Mouse (Mus musculus) c-Kit-positive CD71-negative TER-119-negative erythroid progenitor cells, embryonic 14.5 days (primary cell): ENCODE results near the gene Vmn1r188.
A peak's percentile ranks its signal among the peaks of the same experiment; 100 is the strongest.
"Not testable (repeated sequence)": the region's sequence is repeated elsewhere in the genome, so short reads cannot be mapped to it uniquely, and the experiment has no call there.

Source experiments
- DNase-seq: peaks from one replicate; pipeline ENCODE4 v3.0.0-alpha.2; 2013; ENCODE audit warnings: low read depth

The Vmn1r188 gene

GRCm38 (mm10) chr13:22049737-22050440, 34.4 kb upstream of the Vmn1r188 start:
- no peak for DNase-seq

DNA sequence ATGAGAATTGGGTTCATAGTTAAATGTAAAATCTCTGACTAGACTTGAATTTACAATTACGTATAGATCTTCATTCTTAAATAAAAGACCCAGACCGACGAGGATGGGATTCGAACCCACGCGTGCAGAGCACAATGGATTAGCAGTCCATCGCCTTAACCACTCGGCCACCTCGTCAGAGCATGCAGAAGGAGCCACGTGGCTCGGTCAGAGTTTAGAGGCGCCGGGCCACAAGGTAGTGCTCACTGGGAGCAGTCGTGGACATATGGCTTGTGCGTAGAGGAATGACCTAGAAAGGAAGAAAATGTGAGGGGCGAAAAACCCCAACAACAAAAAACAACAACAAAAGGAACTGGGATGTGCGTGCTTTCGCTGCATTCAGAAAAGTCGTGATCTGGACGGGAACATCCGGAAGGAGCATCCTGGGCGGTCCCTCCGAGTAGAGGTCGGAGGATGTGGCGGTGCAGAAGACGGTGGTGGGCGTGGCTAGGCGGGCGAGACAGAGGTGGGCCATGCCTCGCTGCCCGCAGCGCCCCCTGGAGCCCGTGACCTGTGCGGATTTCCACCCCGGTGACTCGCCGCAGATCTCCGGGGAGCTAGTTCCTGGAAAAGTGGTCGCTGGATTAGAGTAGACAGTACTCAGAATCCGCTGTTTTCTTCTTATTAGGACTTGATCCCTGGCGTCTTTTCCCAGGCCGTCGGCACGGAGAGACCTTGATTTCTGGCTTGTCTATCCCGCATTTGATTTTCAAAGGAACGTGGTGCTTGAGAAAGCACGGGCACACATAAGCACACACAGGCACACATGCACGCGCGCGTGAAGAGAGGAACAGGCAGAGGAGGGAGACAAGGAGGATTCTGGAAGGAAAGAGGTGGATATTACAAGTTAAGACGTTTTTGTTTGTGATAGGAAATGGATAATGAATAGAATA, 33.4 kb upstream of the Vmn1r188 start:
- DNase-seq: peak; percentile 92

DNA sequence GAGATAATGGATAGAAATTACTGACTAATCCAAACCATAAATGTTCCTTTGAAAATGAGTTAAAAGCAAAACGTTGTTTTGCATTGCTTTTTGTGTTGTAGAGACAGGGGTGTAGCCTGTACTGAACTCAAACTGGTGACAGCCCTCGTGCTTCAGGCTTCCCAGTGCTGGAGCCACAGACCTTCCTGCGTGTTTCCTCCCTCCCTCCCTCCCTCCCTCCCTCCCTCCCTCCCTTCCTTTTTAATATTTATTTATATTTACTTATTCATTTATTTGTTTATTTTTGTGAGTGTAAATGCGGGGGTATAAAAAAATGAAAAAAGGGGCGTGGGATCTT, 32.7 kb upstream of the Vmn1r188 start:
- no peak for DNase-seq

GRCm38 (mm10) chr13:22053754-22054153, 30.5 kb upstream of the Vmn1r188 start:
- DNase-seq: no peak

- no peak for DNase-seq
Measured at GRCm38 (mm10) chr13:22061422-22061821, 22.8 kb upstream of the Vmn1r188 start.

DNA sequence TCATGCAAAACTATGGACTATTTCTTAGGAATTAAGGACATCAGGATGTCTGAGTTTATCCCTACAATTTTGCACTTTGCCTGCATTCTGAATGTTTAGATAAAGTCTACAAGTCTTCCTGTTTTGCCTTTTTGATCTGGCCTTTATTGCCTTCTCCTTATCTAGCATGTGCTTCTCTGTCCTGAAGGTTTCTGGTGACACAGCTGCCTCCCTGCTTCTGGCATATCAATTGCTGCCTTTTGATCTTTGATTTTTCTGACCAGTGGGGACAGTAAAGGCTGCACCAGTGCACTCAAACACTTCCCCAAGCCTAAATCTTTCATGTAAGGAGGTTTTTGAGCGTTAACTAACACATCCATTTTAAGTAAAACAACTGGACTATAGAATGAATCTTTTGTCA, 20.8 kb upstream of the Vmn1r188 start:
- DNase-seq: no peak

DNA sequence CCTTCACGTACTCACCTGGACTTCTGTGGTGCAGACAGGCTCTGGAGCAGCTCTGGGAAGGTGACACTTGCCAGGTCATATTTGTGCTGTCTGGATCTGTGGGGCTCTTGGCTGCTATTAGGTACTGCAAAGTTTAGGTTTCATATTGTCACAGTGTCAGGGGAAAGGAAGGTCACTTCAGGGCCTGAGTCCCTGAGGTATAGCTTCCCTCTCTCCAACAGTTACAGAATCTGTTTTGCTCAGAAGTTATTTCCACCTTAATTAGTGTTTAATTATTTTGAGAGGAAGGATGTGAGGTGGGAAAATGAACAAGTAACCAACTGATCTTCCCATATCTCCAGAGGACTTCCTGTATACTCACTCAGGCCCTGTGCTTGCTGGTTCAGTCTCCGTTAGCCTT, 21.5 kb downstream of the Vmn1r188 start, which contains the start of gene Vmn1r189:
Vmn1r189 (minus strand) TSS at position 101 of the 400 bp plus-strand sequence.
- DNase-seq: not testable (repeated sequence)

GRCm38 (mm10) chr13:22136495-22137293, 52.5 kb downstream of the Vmn1r188 start:
- DNase-seq: not testable (repeated sequence)
